Mouse (Mus musculus) myocyte (in vitro differentiated cells): Measurements from ENCODE around the gene Gigyf1. TPM values are rescaled to one million over a fixed set of nuclear protein-coding genes. Genes with fewer than 3 reads are reported as not detected.

Experiments
- H3K27me3 ChIP-seq: one replicate; pipeline ENCODE4 v1.6.1; 2011; ENCODE audit not compliant: control insufficient read depth, insufficient read depth, insufficient read length
- H3K36me3 ChIP-seq: one replicate; pipeline ENCODE4 v1.6.1; 2011; ENCODE audit not compliant: control insufficient read depth, insufficient read depth
- H3K4me2 ChIP-seq: one replicate; pipeline ENCODE4 v1.6.1; 2011; ENCODE audit warnings: low read depth, control low read depth
- H3K4me3 ChIP-seq: one replicate; pipeline ENCODE4 v1.5.1; 2011; ENCODE audit warnings: mild to moderate bottlenecking, control low read depth, moderate library complexity
- H3K79me2 ChIP-seq: one replicate; pipeline ENCODE4 v1.6.1; 2011; ENCODE audit not compliant: control insufficient read depth, insufficient read depth
- H3ac ChIP-seq: one replicate; pipeline ENCODE4 v1.6.1; 2011; ENCODE audit not compliant: control insufficient read depth, insufficient read length
- CEBPB ChIP-seq: IDR thresholded peaks from 2 replicates; pipeline ENCODE4 v1.6.1; 2011; ENCODE audit warnings: mild to moderate bottlenecking, moderate library complexity; ENCODE audit not compliant: poor library complexity, insufficient read depth, severe bottlenecking
- E2F4 ChIP-seq: IDR thresholded peaks from one replicate; pipeline ENCODE4 v1.6.1; 2011; ENCODE audit warnings: mild to moderate bottlenecking, control low read depth, moderate library complexity; ENCODE audit not compliant: insufficient read depth
- MAX ChIP-seq: IDR thresholded peaks from one replicate; pipeline ENCODE4 v1.6.1; 2011; ENCODE audit warnings: low read depth, mild to moderate bottlenecking, control low read depth
- MYOD1 ChIP-seq, 3 experiments: IDR thresholded peaks; one replicate each; pipeline ENCODE4 v1.6.1; 2011; ENCODE audit warnings: control low read depth in 2 of 3, low read depth in 2 of 3, mild to moderate bottlenecking in 2 of 3, moderate library complexity in 1 of 3; ENCODE audit not compliant: insufficient read length in 2 of 3, control insufficient read depth in 1 of 3
- MYOG ChIP-seq, 3 experiments: IDR thresholded peaks; one replicate each; pipeline ENCODE4 v1.6.1; 2011; ENCODE audit warnings: control low read depth in 2 of 3, low read depth in 2 of 3, mild to moderate bottlenecking in 2 of 3; ENCODE audit not compliant: insufficient read length in 2 of 3, control insufficient read depth in 1 of 3, insufficient read depth in 1 of 3
- POLR2A ChIP-seq: IDR thresholded peaks from one replicate; pipeline ENCODE4 v1.6.1; 2011; ENCODE audit warnings: low read depth, mild to moderate bottlenecking, control low read depth, moderate library complexity; ENCODE audit not compliant: insufficient read length
- POLR2AphosphoS2 ChIP-seq: IDR thresholded peaks from one replicate; pipeline ENCODE4 v1.6.1; 2011; ENCODE audit warnings: low read depth, control low read depth; ENCODE audit not compliant: insufficient read length
- REST ChIP-seq: IDR thresholded peaks from one replicate; pipeline ENCODE4 v1.6.1; 2011; ENCODE audit warnings: mild to moderate bottlenecking, control low read depth, moderate library complexity; ENCODE audit not compliant: insufficient read depth, insufficient read length
- SRF ChIP-seq: IDR thresholded peaks from one replicate; pipeline ENCODE4 v1.6.1; 2011; ENCODE audit warnings: low read depth; ENCODE audit not compliant: control insufficient read depth, insufficient read length
- TCF12 ChIP-seq: IDR thresholded peaks from one replicate; pipeline ENCODE4 v1.6.1; 2011; ENCODE audit warnings: mild to moderate bottlenecking, control low read depth; ENCODE audit not compliant: poor library complexity, insufficient read depth, severe bottlenecking
- TCF3 ChIP-seq: IDR thresholded peaks from one replicate; pipeline ENCODE4 v1.6.1; 2011; ENCODE audit warnings: low read depth, control low read depth; ENCODE audit not compliant: insufficient read length
- USF1 ChIP-seq: IDR thresholded peaks from one replicate; pipeline ENCODE4 v1.6.1; 2011; ENCODE audit warnings: low read depth, mild to moderate bottlenecking, control low read depth, moderate library complexity
- polyA plus RNA-seq: library from polyadenylated mRNA; unstranded; fragments of >200 nt; fragmentation: generic; extraction: Trizol; gene quantifications from one replicate; pipeline ENCODE4 v1.2.1, GENCODE M21; 2012; ENCODE audit warnings: missing spikeins

Gene Gigyf1
- polyA plus RNA-seq, 1 experiment, result 9.6 TPM

- no peak for TF ChIP-seq POLR2A
- TF ChIP-seq POLR2AphosphoS2, result no peak
- TF ChIP-seq SRF, result no peak
- no peak for TF ChIP-seq CEBPB
- TF ChIP-seq REST, result no peak
- TF ChIP-seq USF1, result no peak
- TF ChIP-seq MYOG (IDR thresholded peaks at IDR 0.05; ENCODE audit: control insufficient read depth in 1 of 3, insufficient read depth in 1 of 3, insufficient read length in 2 of 3, low read depth in 2 of 3), result no peak
- no peak for TF ChIP-seq E2F4
- TF ChIP-seq TCF12, result no peak
- no peak for TF ChIP-seq MYOD1 (IDR thresholded peaks at IDR 0.05; ENCODE audit: control insufficient read depth in 1 of 3, insufficient read length in 2 of 3, low read depth in 2 of 3)
- no peak for TF ChIP-seq MAX
- TF ChIP-seq TCF3, result no peak
- peaks cover 74% of the 10 kb centered on the region for H3K79me2 ChIP-seq
- H3K4me2 ChIP-seq, result no peak overlapping the region
- no peak overlapping the region for H3ac ChIP-seq
- H3K27me3 ChIP-seq, result no peaks in the 10 kb centered on the region
- peaks cover 4% of the 10 kb centered on the region for H3K36me3 ChIP-seq
- no peak overlapping the region for H3K4me3 ChIP-seq
Observed at GRCm38 (mm10) chr5:137513951-137514721, 4.2 kb upstream of the Gigyf1 start.

GRCm38 (mm10) chr5:137514811-137515210 is 3.5 kb upstream of the Gigyf1 start:
- H3K36me3 ChIP-seq, result peaks cover 4% of the 10 kb centered on the region
- H3ac ChIP-seq, result no peak overlapping the region
- H3K4me2 ChIP-seq, result no peak overlapping the region
- peaks cover 71% of the 10 kb centered on the region for H3K79me2 ChIP-seq
- no peaks in the 10 kb centered on the region for H3K27me3 ChIP-seq
- no peak for TF ChIP-seq TCF12
- no peak overlapping the region for H3K4me3 ChIP-seq

GRCm38 (mm10) chr5:137519691-137520550 is 1.6 kb downstream of the Gigyf1 start:
- peaks cover 31% of the 10 kb centered on the region for H3K79me2 ChIP-seq
- no peak overlapping the region for H3K4me3 ChIP-seq
- no peaks in the 10 kb centered on the region for H3K27me3 ChIP-seq
- H3ac ChIP-seq, result no peak overlapping the region
- H3K4me2 ChIP-seq, result no peak overlapping the region
- TF ChIP-seq CEBPB (no peak), REST (no peak), MAX (no peak), USF1 (no peak), MYOG (IDR thresholded peaks at IDR 0.05; ENCODE audit: control insufficient read depth in 1 of 3, insufficient read depth in 1 of 3, insufficient read length in 2 of 3, low read depth in 2 of 3) (no peak), MYOD1 (IDR thresholded peaks at IDR 0.05; ENCODE audit: control insufficient read depth in 1 of 3, insufficient read length in 2 of 3, low read depth in 2 of 3) (no peak), SRF (no peak), POLR2AphosphoS2 (no peak), POLR2A (no peak), TCF3 (no peak)
- peaks cover 8% of the 10 kb centered on the region for H3K36me3 ChIP-seq

- no peak for TF ChIP-seq E2F4
- no peak for TF ChIP-seq POLR2AphosphoS2
- TF ChIP-seq MAX, result no peak
- TF ChIP-seq TCF3, result no peak
- TF ChIP-seq REST, result no peak
- no peak for TF ChIP-seq MYOD1 (IDR thresholded peaks at IDR 0.05; ENCODE audit: control insufficient read depth in 1 of 3, insufficient read length in 2 of 3, low read depth in 2 of 3)
- no peak for TF ChIP-seq USF1
- no peak for TF ChIP-seq POLR2A
- no peak for TF ChIP-seq TCF12
- no peak for TF ChIP-seq CEBPB
- TF ChIP-seq SRF, result no peak
- TF ChIP-seq MYOG (IDR thresholded peaks at IDR 0.05; ENCODE audit: control insufficient read depth in 1 of 3, insufficient read depth in 1 of 3, insufficient read length in 2 of 3, low read depth in 2 of 3), result no peak
Observed at GRCm38 (mm10) chr5:137521861-137522260, 3.5 kb downstream of the Gigyf1 start.

More at GRCm38 (mm10) chr5:137521861-137522260, 3.5 kb downstream of the Gigyf1 start:
- Histone ChIP-seq H3K36me3 (peaks cover 8% of the 10 kb centered on the region), H3K4me2 (no peak overlapping the region), H3K4me3 (no peak overlapping the region), H3ac (no peak overlapping the region), H3K27me3 (no peaks in the 10 kb centered on the region), H3K79me2 (peaks cover 13% of the 10 kb centered on the region)
